Mouse (Mus musculus) stomach, postnatal 0 days (tissue): ENCODE data around the gene Ccm2.

Source experiments
- CTCF ChIP-seq: IDR thresholded peaks from 2 replicates; pipeline ENCODE4 v1.5.1; 2016; ENCODE audit warnings: antibody characterized with exemption, low read depth, mild to moderate bottlenecking, moderate library complexity
- EP300 ChIP-seq: optimal IDR thresholded peaks from 2 replicates; pipeline ENCODE3; 2016; ENCODE audit warnings: antibody characterized with exemption

- TF ChIP-seq EP300 (no peak), CTCF (no peak)
These were observed 39.1 kb downstream of the Ccm2 start for GRCm38 (mm10) chr11:6585748-6586147.
